Mouse (Mus musculus) midbrain, embryonic 13.5 days (tissue): ENCODE results near the gene Rpl13a. TPM values are rescaled to one million over a fixed set of nuclear protein-coding genes. Genes with fewer than 3 reads are reported as not detected.
A peak's percentile ranks its signal among the peaks of the same experiment; 100 is the strongest.

Source experiments
- ATAC-seq: fragments of 200-750 bp; cut with Nextera tagmentation; 2 replicates; pipeline ENCODE4 v1.8.0; 2017; ENCODE audit warnings: mild to moderate bottlenecking, moderate TSS enrichment, moderate library complexity
- H3K27ac ChIP-seq: fragments of 300-500 bp; sonication (generic); 2 replicates; pipeline ENCODE4 v1.5.1; 2015; ENCODE audit warnings: inconsistent platforms, mild to moderate bottlenecking, moderate library complexity
- H3K27me3 ChIP-seq: fragments of 300-500 bp; sonication (generic); 2 replicates; pipeline ENCODE4 v1.6.1; 2015; ENCODE audit warnings: mild to moderate bottlenecking, inconsistent platforms
- H3K36me3 ChIP-seq: fragments of 300-500 bp; sonication (generic); 2 replicates; pipeline ENCODE4 v1.6.1; 2015; ENCODE audit warnings: mild to moderate bottlenecking, inconsistent platforms
- H3K4me1 ChIP-seq: fragments of 300-500 bp; sonication (generic); replicated peaks from 2 replicates; pipeline ENCODE4 v1.6.1; 2015; ENCODE audit warnings: inconsistent platforms
- H3K4me2 ChIP-seq: fragments of 300-500 bp; sonication (generic); replicated peaks from 2 replicates; pipeline ENCODE4 v1.6.1; 2015; ENCODE audit warnings: moderate library complexity, mild to moderate bottlenecking, inconsistent platforms
- H3K4me3 ChIP-seq: fragments of 300-500 bp; sonication (generic); replicated peaks from 2 replicates; pipeline ENCODE4 v1.5.1; 2015; ENCODE audit warnings: mild to moderate bottlenecking, inconsistent platforms
- H3K9ac ChIP-seq: fragments of 300-500 bp; sonication (generic); replicated peaks from 2 replicates; pipeline ENCODE4 v1.6.1; 2015; ENCODE audit warnings: mild to moderate bottlenecking, inconsistent platforms
- H3K9me3 ChIP-seq: fragments of 300-500 bp; sonication (generic); 2 replicates; pipeline ENCODE4 v1.6.1; 2016; ENCODE audit warnings: mild to moderate bottlenecking, inconsistent platforms
- WGBS: fragments of 180-500 bp; shearing (Covaris S2); methylation state at CpG from one replicate; pipeline ENCODE4 v1.1.7; 2015; 5-methylcytosine and 5-hydroxymethylcytosine counted together
- polyA plus RNA-seq: library from polyadenylated mRNA; unstranded; fragments of >200 nt; fragmentation: Nextera tagmentation; extraction: Ambion mirVana; gene quantifications from 2 replicates; pipeline ENCODE4 v1.2.1, GENCODE M21; 2015

Rpl13a gene
- polyA plus RNA-seq, 1 experiment from 2014 or later, result 838 TPM

GRCm38 (mm10) chr7:45164833-45165232 is 36.3 kb upstream of the Rpl13a start:
- H3K9me3 ChIP-seq, result peaks cover 1% of the 10 kb centered on the region; the same call in 1 of the 2 replicates
- H3K27me3 ChIP-seq, result peaks cover 75% of the 10 kb centered on the region
- no peak for ATAC-seq
- H3K9ac ChIP-seq, result no peak overlapping the region
- peaks cover 5% of the 10 kb centered on the region; the same call in 1 of the 2 replicates for H3K36me3 ChIP-seq
- H3K4me1 ChIP-seq, result peaks cover 34% of the 10 kb centered on the region
- no peak overlapping the region for H3K4me3 ChIP-seq
- H3K27ac ChIP-seq, result no peak overlapping the region
- H3K4me2 ChIP-seq, result no peak overlapping the region
- WGBS, result 68% methylated on average over 5 of the region's 5 CpGs

GRCm38 (mm10) chr7:45163735-45164490 is 35.4 kb upstream of the Rpl13a start, which contains the start of gene Slc17a7:
Slc17a7 (plus strand) TSS chr7:45163949.
- WGBS, result 2% methylated on average over 41 of the region's 41 CpGs
- H3K27ac ChIP-seq, result no peak within 1 kb of the TSS

DNA sequence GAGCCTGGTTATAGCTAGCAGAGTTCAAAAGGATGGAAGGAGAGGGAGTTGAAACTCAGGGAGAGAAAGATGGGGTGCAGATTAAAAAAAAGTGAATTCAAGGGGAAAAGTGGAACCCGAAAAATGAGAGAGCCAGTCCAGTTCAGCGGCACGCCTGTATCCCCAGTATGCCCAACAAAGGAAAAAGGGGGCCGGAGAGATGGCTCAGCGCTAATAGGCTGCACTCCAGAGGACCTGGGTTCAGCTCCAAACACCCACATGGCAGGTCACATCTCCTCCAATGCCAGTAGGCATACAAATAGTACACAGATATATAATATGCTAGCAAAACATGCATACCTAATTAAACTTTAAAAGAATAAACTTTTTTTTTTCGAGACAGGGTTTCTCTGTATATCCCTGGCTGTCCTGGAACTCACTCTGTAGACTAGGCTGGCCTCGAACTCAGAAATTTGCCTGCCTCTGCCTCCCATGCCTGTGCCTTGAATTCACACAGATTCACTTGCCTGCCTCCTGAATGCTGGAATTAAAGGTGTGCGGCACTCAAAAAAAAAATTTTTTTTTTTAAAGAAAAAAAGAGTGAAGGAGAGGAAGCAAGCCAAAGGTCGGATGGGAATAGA is 34.5 kb upstream of the Rpl13a start:
- Histone ChIP-seq H3K36me3 (peaks cover 22% of the 10 kb centered on the region), H3K9ac (no peak overlapping the region), H3K4me2 (no peak overlapping the region), H3K4me3 (no peak overlapping the region), H3K4me1 (peaks cover 26% of the 10 kb centered on the region), H3K9me3 (no peaks in the 10 kb centered on the region), H3K27ac (no peak overlapping the region), H3K27me3 (peaks cover 58% of the 10 kb centered on the region)
- 75% methylated on average over 9 of the region's 9 CpGs for WGBS
- ATAC-seq, result no peak

More at GRCm38 (mm10) chr7:45163735-45164490, 35.4 kb upstream of the Rpl13a start, which contains the start of gene Slc17a7:
- H3K9me3 ChIP-seq, result no peaks in the 10 kb centered on the region
- peak within 1 kb of the TSS; percentile 64 for H3K9ac ChIP-seq
- peak within 1 kb of the TSS; percentile 67 for H3K4me2 ChIP-seq
- peaks cover 66% of the 10 kb centered on the region for H3K27me3 ChIP-seq
- peaks cover 14% of the 10 kb centered on the region for H3K36me3 ChIP-seq
- ATAC-seq, result no peak
- peak within 1 kb of the TSS; percentile 37 for H3K4me3 ChIP-seq
- peaks cover 34% of the 10 kb centered on the region for H3K4me1 ChIP-seq

DNA sequence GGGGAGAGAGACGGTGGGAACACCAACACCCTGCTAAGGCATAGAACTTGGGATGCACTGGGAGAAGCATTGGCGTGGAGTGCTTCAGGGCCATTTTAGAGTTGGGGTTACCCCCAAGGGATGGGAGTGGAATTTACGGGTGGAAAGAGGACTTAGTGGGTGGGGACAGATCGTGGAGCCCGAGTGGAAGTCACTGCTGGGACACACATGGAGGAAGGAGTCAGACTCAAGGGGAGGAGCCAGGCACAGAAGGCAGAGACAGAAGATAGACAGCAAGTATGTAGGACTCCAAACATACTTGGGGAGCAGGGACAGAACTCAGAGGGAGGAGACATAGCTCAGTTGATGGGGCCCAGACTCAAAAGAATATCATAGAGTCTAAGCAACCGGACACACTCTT is 34.0 kb upstream of the Rpl13a start:
- Histone ChIP-seq H3K4me3 (peak overlapping the region; percentile 39), H3K4me1 (peaks cover 21% of the 10 kb centered on the region), H3K9ac (no peak overlapping the region; the same call in 1 of the 2 replicates), H3K4me2 (peak overlapping the region; percentile 67), H3K27ac (no peak overlapping the region), H3K27me3 (peaks cover 52% of the 10 kb centered on the region), H3K36me3 (peaks cover 27% of the 10 kb centered on the region), H3K9me3 (no peaks in the 10 kb centered on the region)
- WGBS, result 25% methylated on average over 6 of the region's 6 CpGs
- no peak for ATAC-seq

DNA sequence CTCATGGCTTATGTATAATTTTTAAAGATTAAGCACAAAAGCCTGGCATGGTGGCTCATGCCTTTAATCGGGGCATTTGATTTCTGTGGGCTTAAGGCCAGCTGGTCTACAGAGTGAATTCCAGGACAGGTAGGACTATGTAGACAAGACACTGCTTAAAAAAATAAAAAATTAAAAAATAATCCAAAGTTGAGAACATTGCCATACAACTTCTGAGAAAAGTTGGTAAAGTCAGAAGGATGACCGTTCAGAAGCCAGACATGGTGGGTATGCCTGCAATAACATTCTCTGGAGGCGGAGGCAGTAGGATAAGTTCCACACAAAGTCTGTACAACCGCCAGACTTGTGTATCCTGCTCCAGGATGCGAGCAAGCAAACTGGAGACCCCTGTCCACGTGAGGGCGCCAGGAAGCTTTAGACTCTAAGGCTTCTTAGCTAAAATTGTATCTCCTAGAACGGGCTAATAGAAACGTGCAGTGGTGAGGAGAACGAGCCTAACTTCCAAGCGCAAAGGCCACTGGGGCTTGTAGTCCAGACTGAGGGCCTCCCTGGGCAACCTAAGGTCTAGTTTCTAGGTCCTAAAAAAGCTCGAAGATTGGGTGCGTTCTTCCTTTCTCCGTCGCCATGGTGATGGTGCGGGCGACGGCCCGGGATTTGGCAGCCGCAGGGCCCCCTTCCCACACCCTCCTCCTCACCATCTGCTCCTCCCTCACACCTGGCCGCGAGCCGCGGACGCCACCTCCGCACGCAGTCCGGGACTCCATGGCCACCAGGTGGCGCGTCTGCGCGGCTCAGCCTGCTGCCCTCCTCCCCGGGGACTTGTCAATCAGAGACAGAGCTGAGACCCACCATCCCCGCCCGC is 33.3 kb upstream of the Rpl13a start:
- peaks cover 16% of the 10 kb centered on the region for H3K4me1 ChIP-seq
- H3K4me3 ChIP-seq, result peak overlapping the region; percentile 39
- peaks cover 31% of the 10 kb centered on the region for H3K36me3 ChIP-seq
- no peak overlapping the region; the same call in 1 of the 2 replicates for H3K9ac ChIP-seq
- WGBS, result 4% methylated on average over 35 of the region's 35 CpGs
- H3K27me3 ChIP-seq, result peaks cover 45% of the 10 kb centered on the region
- H3K9me3 ChIP-seq, result no peaks in the 10 kb centered on the region
- H3K4me2 ChIP-seq, result peak overlapping the region; percentile 67
- no peak overlapping the region for H3K27ac ChIP-seq
- ATAC-seq, result peak; percentile 92

- no peak overlapping the region for H3K9ac ChIP-seq
- WGBS, result 89% methylated on average over 3 of the region's 3 CpGs
Measured at GRCm38 (mm10) chr7:45160866-45161265, 32.3 kb upstream of the Rpl13a start.

GRCm38 (mm10) chr7:45160316-45160800 is 31.8 kb upstream of the Rpl13a start:
- WGBS, result 95% methylated on average over 6 of the region's 6 CpGs
- ATAC-seq, result no peak
- Histone ChIP-seq H3K4me2 (no peak overlapping the region), H3K27ac (no peak overlapping the region), H3K9ac (no peak overlapping the region), H3K27me3 (peaks cover 30% of the 10 kb centered on the region), H3K9me3 (no peaks in the 10 kb centered on the region), H3K4me3 (no peak overlapping the region), H3K36me3 (peaks cover 36% of the 10 kb centered on the region), H3K4me1 (peaks cover 23% of the 10 kb centered on the region)

More at GRCm38 (mm10) chr7:45160866-45161265, 32.3 kb upstream of the Rpl13a start:
- H3K4me3 ChIP-seq, result no peak overlapping the region
- peaks cover 18% of the 10 kb centered on the region for H3K4me1 ChIP-seq
- H3K4me2 ChIP-seq, result no peak overlapping the region
- H3K9me3 ChIP-seq, result no peaks in the 10 kb centered on the region
- H3K27ac ChIP-seq, result no peak overlapping the region
- ATAC-seq, result no peak
- peaks cover 36% of the 10 kb centered on the region for H3K36me3 ChIP-seq
- H3K27me3 ChIP-seq, result peaks cover 35% of the 10 kb centered on the region

- no peak overlapping the region for H3K4me2 ChIP-seq
- H3K4me1 ChIP-seq, result peaks cover 26% of the 10 kb centered on the region
- no peak overlapping the region for H3K27ac ChIP-seq
- H3K9me3 ChIP-seq, result no peaks in the 10 kb centered on the region
- peaks cover 16% of the 10 kb centered on the region for H3K27me3 ChIP-seq
- peaks cover 36% of the 10 kb centered on the region for H3K36me3 ChIP-seq
- no peak overlapping the region for H3K4me3 ChIP-seq
- H3K9ac ChIP-seq, result no peak overlapping the region
- no peak for ATAC-seq
- 95% methylated on average over 6 of the region's 6 CpGs for WGBS
Measured at GRCm38 (mm10) chr7:45158991-45159390, 30.4 kb upstream of the Rpl13a start.

- Histone ChIP-seq H3K4me2 (no peak overlapping the region), H3K9ac (no peak overlapping the region), H3K4me1 (peaks cover 25% of the 10 kb centered on the region), H3K36me3 (peaks cover 36% of the 10 kb centered on the region), H3K4me3 (no peak overlapping the region), H3K9me3 (no peaks in the 10 kb centered on the region), H3K27me3 (peaks cover 1% of the 10 kb centered on the region), H3K27ac (no peak overlapping the region)
- WGBS, result 92% methylated on average over 14 of the region's 14 CpGs
- ATAC-seq, result no peak
Measured at GRCm38 (mm10) chr7:45157459-45157858, 28.9 kb upstream of the Rpl13a start.

DNA sequence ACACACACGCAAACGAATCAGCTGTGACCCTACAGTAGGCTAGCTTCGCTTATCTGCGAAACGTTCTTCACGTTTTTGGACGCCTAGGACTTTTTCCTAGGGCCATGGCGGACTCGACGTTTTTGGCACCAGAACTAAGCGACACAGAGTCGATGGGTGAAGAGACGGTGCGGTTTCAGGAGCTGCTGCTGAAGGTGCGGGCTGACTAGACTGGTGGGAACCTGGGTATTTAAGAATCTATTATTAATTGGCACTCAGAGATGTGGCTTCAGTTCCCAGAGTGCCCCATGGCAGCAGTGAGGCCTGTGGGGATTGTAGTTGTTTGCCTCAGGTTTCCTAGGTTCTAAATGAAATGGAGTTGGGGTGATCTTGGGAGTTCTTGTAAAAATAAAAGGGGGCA is 27.6 kb upstream of the Rpl13a start:
- peaks cover 36% of the 10 kb centered on the region for H3K36me3 ChIP-seq
- 98% methylated on average over 15 of the region's 15 CpGs for WGBS
- no peak overlapping the region for H3K9ac ChIP-seq
- no peak overlapping the region for H3K4me2 ChIP-seq
- H3K9me3 ChIP-seq, result no peaks in the 10 kb centered on the region
- no peaks in the 10 kb centered on the region for H3K27me3 ChIP-seq
- ATAC-seq, result no peak
- H3K4me1 ChIP-seq, result peaks cover 23% of the 10 kb centered on the region
- no peak overlapping the region for H3K4me3 ChIP-seq
- H3K27ac ChIP-seq, result no peak overlapping the region

DNA sequence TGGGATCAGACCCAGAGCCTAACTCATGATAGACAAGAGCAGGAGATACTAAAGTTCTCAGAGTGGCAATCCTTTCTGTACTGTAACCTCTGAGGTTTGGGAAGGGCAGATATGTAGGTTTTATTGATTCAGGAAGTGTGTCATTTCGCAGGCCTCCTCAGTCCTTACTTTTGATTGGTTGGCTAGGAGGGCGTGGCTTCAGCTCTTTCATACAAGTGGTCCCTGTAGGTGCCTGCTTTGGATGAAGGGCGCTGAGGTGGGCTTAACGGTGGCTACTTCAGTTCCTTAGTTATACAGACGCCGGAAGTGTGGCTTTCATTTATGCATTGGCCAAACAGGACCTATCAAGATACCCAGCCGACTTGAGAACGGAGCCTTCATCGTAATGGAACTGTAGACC is 27.0 kb upstream of the Rpl13a start:
- 85% methylated on average over 9 of the region's 9 CpGs for WGBS
- Histone ChIP-seq H3K9me3 (no peaks in the 10 kb centered on the region), H3K4me2 (peak overlapping the region; percentile 63), H3K27ac (no peak overlapping the region), H3K9ac (no peak overlapping the region), H3K27me3 (no peaks in the 10 kb centered on the region), H3K4me3 (no peak overlapping the region), H3K36me3 (peaks cover 36% of the 10 kb centered on the region), H3K4me1 (peaks cover 29% of the 10 kb centered on the region)
- no peak for ATAC-seq
